Mouse (Mus musculus): ENCODE data around the gene Ecm2. TPM values are rescaled to one million over a fixed set of nuclear protein-coding genes. Genes with fewer than 3 reads are reported as not detected.

The Ecm2 gene
- total RNA-seq, 2 experiments from 2014 or later: 0.09 TPM; not detected in 1

- no peak for ATAC-seq (replicated peaks; ENCODE audit: low FRiP score, poor library complexity, severe bottlenecking)
Measured at GRCm38 (mm10) chr13:49492376-49493368, 11.9 kb upstream of the Ecm2 start, which contains the start of gene Tes3-ps. TSS of gene Tes3-ps (plus strand) at chr13:49493318.

GRCm38 (mm10) chr13:49505776-49506175 lies 1.2 kb downstream of the Ecm2 start:
- ATAC-seq (replicated peaks; ENCODE audit: low FRiP score, poor library complexity, severe bottlenecking): no peak

DNA sequence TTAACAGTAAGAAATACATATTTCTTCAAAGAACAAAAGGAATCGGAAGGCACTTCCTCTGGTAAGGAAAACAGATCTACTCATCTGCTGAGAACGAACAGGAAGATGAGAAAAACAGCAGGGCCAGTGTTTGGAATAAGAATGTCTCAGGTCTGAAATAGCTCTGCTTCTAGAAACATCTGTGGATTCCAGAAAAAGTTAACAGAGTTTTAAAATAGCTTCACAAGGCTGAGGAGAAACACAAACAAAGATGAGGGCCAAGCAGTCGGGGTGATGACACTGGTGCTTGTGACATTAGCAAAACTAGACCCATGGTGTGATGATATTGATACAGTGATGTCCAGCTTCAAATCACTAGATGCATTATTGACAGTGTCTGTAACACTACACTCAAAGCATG lies 2.6 kb downstream of the Ecm2 start:
- ATAC-seq (replicated peaks; ENCODE audit: low FRiP score, poor library complexity, severe bottlenecking): no peak

GRCm38 (mm10) chr13:49518761-49519160 lies 14.2 kb downstream of the Ecm2 start:
- no peak for ATAC-seq (replicated peaks; ENCODE audit: low FRiP score, poor library complexity, severe bottlenecking)

- no peak for ATAC-seq (replicated peaks; ENCODE audit: low FRiP score, poor library complexity, severe bottlenecking)
Measured at GRCm38 (mm10) chr13:49526235-49526634, 21.6 kb downstream of the Ecm2 start.

GRCm38 (mm10) chr13:49530636-49531035 lies 26.0 kb downstream of the Ecm2 start:
- no peak for ATAC-seq (replicated peaks; ENCODE audit: low FRiP score, poor library complexity, severe bottlenecking)

DNA sequence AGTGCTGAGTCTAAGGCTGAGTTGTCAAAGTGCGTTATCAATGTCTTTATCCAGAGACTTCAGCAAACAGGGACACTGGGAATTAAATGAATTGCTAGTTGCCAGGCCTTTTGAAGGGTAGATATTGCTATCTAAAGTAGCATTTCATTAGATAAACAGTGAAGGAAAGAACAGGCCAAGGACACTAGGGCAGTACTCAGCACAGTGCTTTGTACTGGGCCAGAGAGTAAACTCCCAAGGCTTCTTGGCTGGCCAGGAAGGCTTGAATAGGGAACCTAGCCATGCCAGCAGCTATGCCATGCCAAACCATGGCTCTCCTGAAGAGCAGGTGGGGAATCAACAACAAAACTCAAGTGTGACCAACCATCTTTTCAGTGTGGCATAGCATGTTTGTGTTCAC lies 32.3 kb downstream of the Ecm2 start:
- ATAC-seq (replicated peaks; ENCODE audit: low FRiP score, poor library complexity, severe bottlenecking): no peak

- no peak for ATAC-seq (replicated peaks; ENCODE audit: low FRiP score, poor library complexity, severe bottlenecking)
Measured at GRCm38 (mm10) chr13:49538693-49539092, 34.1 kb downstream of the Ecm2 start.

DNA sequence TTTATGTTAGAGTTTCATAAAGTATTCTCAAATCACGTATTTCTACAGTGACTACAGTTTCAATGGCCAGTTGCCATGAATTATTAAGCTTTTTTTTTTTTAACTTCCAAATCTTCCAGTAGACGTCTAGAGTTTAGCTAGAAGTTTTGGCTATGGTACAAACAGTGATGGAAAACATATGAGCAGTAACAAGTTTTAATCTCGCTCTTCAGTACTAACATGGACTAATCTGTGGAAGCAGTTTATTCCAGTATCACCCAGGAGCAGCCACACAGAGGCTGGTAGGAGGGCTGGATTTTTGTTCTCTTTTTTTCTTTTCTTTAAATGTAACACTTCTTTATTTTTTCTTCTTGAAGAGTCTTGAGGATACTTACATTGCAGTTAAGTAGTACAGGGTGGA lies 39.7 kb downstream of the Ecm2 start, which contains the start of gene Aspn:
Gene Aspn (plus strand): TSS at position 165 of the 400 bp plus-strand sequence.
- no peak for ATAC-seq (replicated peaks; ENCODE audit: low FRiP score, poor library complexity, severe bottlenecking)

DNA sequence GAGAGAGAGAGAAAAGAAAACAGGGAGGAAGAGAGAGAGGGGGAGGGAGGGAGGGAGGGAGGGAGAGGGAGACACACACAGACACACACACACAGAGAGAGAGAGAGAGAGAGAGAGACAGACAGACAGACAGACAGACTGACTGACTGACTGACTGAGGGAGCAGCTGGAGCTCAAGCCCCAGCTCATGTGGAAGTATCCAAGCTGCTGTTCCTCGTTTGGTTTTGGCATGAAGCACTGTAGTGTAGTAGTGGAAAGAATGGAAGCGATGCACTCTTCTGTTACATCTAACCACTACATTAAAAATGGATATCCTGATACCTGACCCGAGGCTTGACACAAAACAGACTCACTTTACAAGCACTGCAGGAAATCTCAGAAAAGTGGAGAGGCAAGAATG lies 41.0 kb downstream of the Ecm2 start:
- ATAC-seq (replicated peaks; ENCODE audit: low FRiP score, poor library complexity, severe bottlenecking): no peak

GRCm38 (mm10) chr13:49546517-49546916 lies 41.9 kb downstream of the Ecm2 start:
- ATAC-seq (replicated peaks; ENCODE audit: low FRiP score, poor library complexity, severe bottlenecking): no peak

DNA sequence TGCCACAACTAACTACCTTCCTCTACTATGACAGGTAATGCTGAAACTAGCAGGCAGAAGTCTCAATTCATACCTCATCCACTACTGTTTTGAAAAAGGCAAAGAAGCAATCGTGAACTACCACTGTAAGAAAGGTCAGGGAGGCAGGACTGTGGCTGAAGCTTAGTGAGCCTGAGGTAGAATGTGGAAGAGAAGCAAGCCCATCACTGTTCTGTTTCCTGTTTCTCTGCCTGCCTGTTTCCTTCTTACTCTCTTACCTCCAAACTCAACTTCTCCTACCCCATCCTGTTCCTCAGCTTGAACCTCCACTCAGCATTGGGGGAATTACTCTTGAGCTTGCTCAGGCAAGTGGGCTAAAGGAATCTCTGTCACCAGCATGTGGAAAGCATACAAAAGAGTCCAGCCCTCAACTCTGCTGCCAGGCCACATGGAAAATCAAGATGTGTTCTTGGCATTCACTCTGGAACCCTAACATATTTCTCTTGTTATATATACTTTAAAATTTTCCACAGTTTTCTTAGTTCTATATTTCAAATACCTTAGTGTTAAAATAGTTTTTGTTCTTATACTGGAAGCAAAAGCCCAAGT lies 43.0 kb downstream of the Ecm2 start:
- ATAC-seq (replicated peaks; ENCODE audit: low FRiP score, poor library complexity, severe bottlenecking): no peak

DNA sequence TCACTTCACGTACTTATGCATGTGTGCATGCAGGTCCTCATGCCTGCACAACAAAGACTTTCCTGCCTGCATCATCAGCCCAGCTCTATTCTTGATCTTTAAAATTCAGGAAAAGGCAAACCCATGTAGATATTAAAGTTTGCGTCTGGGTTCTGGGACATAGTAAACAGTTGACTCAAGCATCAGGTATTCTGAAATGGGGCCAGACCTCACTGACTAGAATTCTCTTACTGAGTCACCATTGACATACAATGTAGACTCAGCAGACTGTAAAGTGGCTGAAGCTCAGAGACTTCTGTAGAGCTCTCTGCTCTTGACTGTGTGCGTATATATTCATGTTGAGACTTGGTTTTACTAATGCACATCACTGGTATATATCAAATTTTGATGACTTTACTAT lies 45.0 kb downstream of the Ecm2 start:
- ATAC-seq (replicated peaks; ENCODE audit: low FRiP score, poor library complexity, severe bottlenecking): no peak

GRCm38 (mm10) chr13:49554519-49554918 lies 49.9 kb downstream of the Ecm2 start:
- no peak for ATAC-seq (replicated peaks; ENCODE audit: low FRiP score, poor library complexity, severe bottlenecking)

DNA sequence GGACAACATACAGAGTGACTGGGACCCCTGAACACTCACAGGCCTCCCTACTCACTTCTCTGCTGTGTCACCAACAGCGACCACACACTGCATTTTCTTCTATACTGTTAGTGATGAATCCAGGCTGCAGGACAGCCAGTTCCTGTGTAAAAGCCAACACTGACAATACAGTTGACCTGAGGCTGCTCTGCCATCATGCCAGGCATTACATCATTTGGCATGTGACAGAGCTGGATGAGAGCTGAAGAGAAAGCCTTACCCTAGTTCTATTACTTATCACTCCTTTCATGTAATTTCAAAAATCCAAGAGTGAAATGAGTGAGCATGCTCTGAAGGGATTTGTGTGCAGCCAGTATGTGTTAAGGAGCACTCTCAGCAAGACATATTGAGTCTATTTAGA lies 51.6 kb downstream of the Ecm2 start:
- no peak for ATAC-seq (replicated peaks; ENCODE audit: low FRiP score, poor library complexity, severe bottlenecking)

- no peak for ATAC-seq (replicated peaks; ENCODE audit: low FRiP score, poor library complexity, severe bottlenecking)
Measured at GRCm38 (mm10) chr13:49556924-49557323, 52.3 kb downstream of the Ecm2 start.

- no peak for ATAC-seq (replicated peaks; ENCODE audit: low FRiP score, poor library complexity, severe bottlenecking)
Measured at GRCm38 (mm10) chr13:49559185-49559584, 54.6 kb downstream of the Ecm2 start.

DNA sequence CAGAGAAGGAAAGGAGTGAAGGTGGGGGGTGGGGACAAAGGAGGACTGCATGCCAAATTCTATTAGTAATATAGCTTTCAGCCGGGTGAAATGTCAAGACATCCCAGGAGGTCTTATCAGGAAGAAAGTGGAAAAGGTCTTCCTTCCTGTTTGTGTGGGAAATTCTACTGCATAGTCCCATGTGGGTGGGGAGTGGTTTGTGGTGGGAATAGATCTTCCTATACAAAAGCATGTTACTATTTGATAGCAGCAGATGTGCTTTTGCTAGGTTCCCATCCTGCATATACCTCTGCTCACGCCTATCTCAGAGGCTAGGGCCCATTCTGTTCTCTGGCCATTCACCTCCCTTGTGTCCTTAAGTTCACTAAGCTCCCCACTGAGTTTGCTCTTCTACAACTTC lies 56.3 kb downstream of the Ecm2 start:
- ATAC-seq (replicated peaks; ENCODE audit: low FRiP score, poor library complexity, severe bottlenecking): no peak

DNA sequence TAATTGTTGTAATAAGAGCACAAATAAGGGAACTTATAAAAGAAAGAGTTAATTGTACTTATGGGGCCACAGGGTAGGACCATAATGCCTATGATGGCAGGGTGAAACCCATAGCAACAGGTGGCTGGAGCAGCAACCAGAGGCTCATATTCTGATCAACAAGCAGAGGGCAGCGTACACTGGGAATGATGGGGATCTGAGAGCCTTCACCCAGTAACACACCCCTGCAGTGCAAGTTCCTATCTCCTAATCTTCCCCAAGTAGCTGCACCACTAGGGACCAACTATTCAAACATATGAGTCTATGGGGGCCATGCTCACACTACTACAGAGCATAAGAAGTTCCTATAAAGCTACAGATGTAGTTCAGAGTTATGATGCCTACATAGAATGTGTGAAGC lies 59.7 kb downstream of the Ecm2 start:
- ATAC-seq (replicated peaks; ENCODE audit: low FRiP score, poor library complexity, severe bottlenecking): no peak

- no peak for ATAC-seq (replicated peaks; ENCODE audit: low FRiP score, poor library complexity, severe bottlenecking)
Measured at GRCm38 (mm10) chr13:49570371-49570770, 65.8 kb downstream of the Ecm2 start.

- ATAC-seq (replicated peaks; ENCODE audit: low FRiP score, poor library complexity, severe bottlenecking): peak; percentile 46
Measured at GRCm38 (mm10) chr13:49571418-49571817, 66.8 kb downstream of the Ecm2 start.

All from erythroblast, adult 5-6 weeks (primary cell).